Mouse (Mus musculus) c-Kit-positive CD71-positive TER-119-negative erythroid progenitor cells, embryonic 14.5 days (primary cell): Measurements from ENCODE around the gene Iglon5.

Experiments
- DNase-seq: peaks from one replicate; pipeline ENCODE4 v3.0.0-alpha.2; 2013; ENCODE audit warnings: low read depth

The Iglon5 gene

GRCm38 (mm10) chr7:43427406-43427805, 62.5 kb downstream of the Iglon5 start, which contains the start of gene Lim2:
Gene Lim2, plus strand, starts transcription at chr7:43427670.
- DNase-seq = no peak

GRCm38 (mm10) chr7:43423991-43424625, 65.8 kb downstream of the Iglon5 start:
- DNase-seq = no peak

DNA sequence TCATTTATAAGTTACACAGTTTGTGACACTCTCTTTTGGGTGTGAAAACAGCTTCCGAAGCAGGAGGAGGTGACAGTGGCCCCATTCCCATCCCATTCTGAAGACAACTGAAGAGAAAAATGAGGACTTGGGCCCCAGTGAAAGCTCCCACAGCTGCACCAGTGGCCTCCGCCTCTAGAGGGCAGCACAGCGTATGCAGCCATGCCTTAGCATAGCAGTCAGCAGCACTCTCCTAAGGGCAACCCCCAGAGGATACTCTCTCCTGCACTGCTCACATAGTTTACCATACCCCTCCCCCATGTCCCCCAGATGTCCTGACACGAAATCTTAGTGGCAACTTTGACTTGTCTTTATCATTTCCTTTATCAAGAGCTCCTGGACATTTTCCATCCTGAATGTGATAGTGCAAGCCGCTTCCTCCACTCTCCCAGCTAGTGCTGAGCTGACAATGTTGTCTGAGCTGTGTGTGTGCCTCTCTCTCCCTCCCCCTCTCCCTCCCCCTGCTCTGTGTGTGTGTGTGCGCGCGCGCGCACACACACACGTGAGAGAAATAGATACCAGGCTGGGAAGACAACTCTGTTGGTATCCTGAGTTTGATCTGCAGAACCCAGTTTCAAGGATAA, 66.8 kb downstream of the Iglon5 start:
- DNase-seq = peak; percentile 51
